In the genomic region with DNA sequence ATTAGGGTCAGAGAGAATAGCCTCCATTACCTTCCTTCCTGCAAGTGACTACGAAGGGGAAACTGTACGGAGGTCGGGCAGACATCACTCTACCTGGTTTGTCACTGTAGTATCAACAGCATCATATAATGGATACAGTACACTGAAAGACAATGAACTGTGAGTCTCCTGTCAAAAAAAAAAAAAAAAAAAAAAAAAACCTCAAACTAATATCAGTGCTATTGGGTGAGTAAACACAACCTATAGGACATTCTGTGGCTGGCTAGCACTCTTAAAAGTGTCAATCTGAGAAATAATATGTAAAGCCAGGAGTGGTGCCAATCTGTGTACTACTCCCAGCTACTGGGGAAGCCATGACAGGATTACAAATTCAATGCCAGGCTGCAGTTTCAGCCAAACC, we compare ENCODE assay signal across 19 mouse cellular contexts. TPM values are rescaled to one million over a fixed set of nuclear protein-coding genes. Genes with fewer than 3 reads are reported as not detected.
"Had no signal": no experiment of that assay in that cellular context is flagged by ENCODE, and none has a peak within 500 bp of the region (broad histone marks: within the 10 kb centered on the region; RNA-seq: fewer than 3 reads in every experiment).

No protein-coding gene starts in this region.

- H3K4me2 ChIP-seq: lung, embryonic 15.5 days; midbrain, embryonic 11.5 days; midbrain, embryonic 13.5 days; midbrain, embryonic 15.5 days; neural tube, embryonic 12.5 days had no signal

- DNase-seq: liver, postnatal 0 days; lung, adult 2 months; lung, postnatal 14 days; lung, postnatal 36 days; right cerebral cortex, postnatal 14 days; thymus, adult 18-20 months; thymus, postnatal 14 days; thymus, postnatal 36 days had no signal

- H3K27ac ChIP-seq: lung, embryonic 15.5 days; macrophage; midbrain, embryonic 13.5 days; midbrain, embryonic 15.5 days; neural tube, embryonic 12.5 days had no signal

- H3K27me3 ChIP-seq: lung, embryonic 15.5 days; megakaryocyte, embryonic 14.5 days; midbrain, embryonic 13.5 days; midbrain, embryonic 15.5 days; neural tube, embryonic 12.5 days had no signal

- ATAC-seq: liver, postnatal 0 days; lung, postnatal 0 days; midbrain, embryonic 13.5 days; midbrain, embryonic 15.5 days had no signal

- H3K9me3 ChIP-seq: lung, embryonic 15.5 days; megakaryocyte, embryonic 14.5 days; midbrain, embryonic 13.5 days; midbrain, embryonic 15.5 days; neural tube, embryonic 12.5 days had no signal

- H3K4me3 ChIP-seq: lung, embryonic 15.5 days; megakaryocyte, embryonic 14.5 days; midbrain, embryonic 13.5 days; midbrain, embryonic 15.5 days; neural tube, embryonic 12.5 days had no signal

- H3K4me1 ChIP-seq: midbrain, embryonic 13.5 days; midbrain, embryonic 15.5 days; neural tube, embryonic 12.5 days had no signal

- H3K9ac ChIP-seq: liver, postnatal 0 days; lung, embryonic 15.5 days; midbrain, embryonic 13.5 days; midbrain, embryonic 15.5 days; neural tube, embryonic 12.5 days had no signal

RNA-seq across cellular contexts. Expression of gene Oprd1, which starts 38.9 kb away (rescaled TPM):
- total RNA-seq: megakaryocyte progenitor cell, adult 5-6 weeks; monocyte, adult 5-6 weeks; neutrophil, adult 5-6 weeks had no signal
- polyA plus RNA-seq: liver, postnatal 0 days; lung, postnatal 0 days had no signal
